Mouse (Mus musculus) limb, embryonic 13.5 days (tissue): ENCODE measurements around the gene Gm29797. TPM values are rescaled to one million over a fixed set of nuclear protein-coding genes. Genes with fewer than 3 reads are reported as not detected.

ENCODE experiments used
- ATAC-seq: fragments of 200-750 bp; cut with Nextera tagmentation; 2 replicates; pipeline ENCODE4 v1.8.0; 2017; ENCODE audit warnings: low read depth, moderate number of reproducible peaks, moderate TSS enrichment; ENCODE audit not compliant: low FRiP score
- H3K27ac ChIP-seq: fragments of 300-500 bp; sonication (generic); 2 replicates; pipeline ENCODE4 v1.5.1; 2015; ENCODE audit warnings: inconsistent platforms, mild to moderate bottlenecking, moderate library complexity
- H3K27me3 ChIP-seq: fragments of 300-500 bp; sonication (generic); 2 replicates; pipeline ENCODE4 v1.6.1; 2015; ENCODE audit warnings: mild to moderate bottlenecking, inconsistent platforms
- H3K36me3 ChIP-seq: fragments of 300-500 bp; sonication (generic); 2 replicates; pipeline ENCODE4 v1.6.1; 2015; ENCODE audit warnings: inconsistent platforms, mild to moderate bottlenecking, moderate library complexity
- H3K4me1 ChIP-seq: fragments of 300-500 bp; sonication (generic); 2 replicates; pipeline ENCODE4 v1.6.1; 2015; ENCODE audit warnings: inconsistent platforms
- H3K4me2 ChIP-seq: fragments of 300-500 bp; sonication (generic); replicated peaks from 2 replicates; pipeline ENCODE4 v1.6.1; 2015; ENCODE audit warnings: inconsistent platforms, mild to moderate bottlenecking, moderate library complexity
- H3K4me3 ChIP-seq: fragments of 300-500 bp; sonication (generic); 2 replicates; pipeline ENCODE4 v1.5.1; 2015; ENCODE audit warnings: moderate library complexity, mild to moderate bottlenecking, inconsistent platforms
- H3K9ac ChIP-seq: fragments of 300-500 bp; sonication (generic); 2 replicates; pipeline ENCODE4 v1.6.1; 2015; ENCODE audit warnings: mild to moderate bottlenecking, inconsistent platforms
- H3K9me3 ChIP-seq: fragments of 300-500 bp; sonication (generic); 2 replicates; pipeline ENCODE4 v1.6.1; 2016; ENCODE audit warnings: inconsistent platforms
- WGBS: fragments of 180-500 bp; shearing (Covaris S2); methylation state at CpG from one replicate; pipeline ENCODE4 v1.1.7; 2015; 5-methylcytosine and 5-hydroxymethylcytosine counted together
- polyA plus RNA-seq: library from polyadenylated mRNA; unstranded; fragments of >200 nt; fragmentation: Nextera tagmentation; extraction: Ambion mirVana; gene quantifications from 2 replicates; pipeline ENCODE4 v1.2.1, GENCODE M21; 2015

Gm29797 gene
- polyA plus RNA-seq, 1 experiment from 2014 or later: 0.53 TPM

DNA sequence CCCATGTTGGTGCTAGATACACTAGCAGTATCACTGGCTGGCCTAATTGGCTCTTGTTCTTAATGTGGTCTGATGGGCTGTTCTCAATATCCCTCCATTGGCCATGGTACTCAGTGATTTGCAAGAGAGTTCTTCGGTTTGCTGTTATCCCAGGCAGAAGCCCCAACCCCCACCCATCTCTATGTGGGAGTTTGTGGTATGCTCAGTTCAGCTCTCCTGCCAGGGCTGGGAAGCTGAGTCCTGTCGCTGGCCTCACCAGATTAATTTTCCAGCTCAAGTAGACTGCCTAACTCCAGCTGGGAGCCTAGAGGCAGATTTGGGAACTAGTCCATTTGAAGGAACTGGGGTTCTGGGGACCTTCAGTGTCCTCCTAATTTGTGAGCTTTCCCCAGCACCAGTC, 607 bp downstream of the Gm29797 start:
- H3K36me3 ChIP-seq: peaks cover 50% of the 10 kb centered on the region

DNA sequence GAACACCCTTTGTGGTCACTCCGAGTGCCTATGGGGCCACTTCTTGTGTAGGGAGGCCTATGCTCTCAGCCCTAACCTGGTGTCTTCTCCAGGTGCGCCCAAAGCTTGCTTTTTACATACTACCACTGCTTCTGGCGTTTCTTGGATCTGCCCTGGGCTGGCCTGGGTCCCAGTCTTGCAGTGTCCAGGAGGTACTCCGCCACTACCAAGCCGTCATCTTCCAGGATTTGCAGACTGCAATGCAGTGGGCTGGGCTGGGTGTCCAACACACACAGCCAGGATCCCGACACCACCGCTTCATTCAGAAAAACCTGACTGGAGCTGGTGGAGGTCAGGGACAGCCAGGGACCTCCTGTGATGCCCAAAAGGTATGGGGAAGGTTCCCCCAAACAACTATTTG, 1.7 kb downstream of the Gm29797 start:
- WGBS: 85% methylated on average over 7 of the region's 7 CpGs

More for the DNA sequence above, 607 bp downstream of the Gm29797 start:
- Histone ChIP-seq H3K9ac (no peak overlapping the region), H3K9me3 (no peaks in the 10 kb centered on the region), H3K4me1 (peaks cover 33% of the 10 kb centered on the region), H3K4me3 (no peak overlapping the region), H3K27me3 (no peaks in the 10 kb centered on the region), H3K4me2 (no peak overlapping the region), H3K27ac (no peak overlapping the region)
- WGBS: 64% methylated on average over 2 of the region's 2 CpGs
- ATAC-seq: no peak

DNA sequence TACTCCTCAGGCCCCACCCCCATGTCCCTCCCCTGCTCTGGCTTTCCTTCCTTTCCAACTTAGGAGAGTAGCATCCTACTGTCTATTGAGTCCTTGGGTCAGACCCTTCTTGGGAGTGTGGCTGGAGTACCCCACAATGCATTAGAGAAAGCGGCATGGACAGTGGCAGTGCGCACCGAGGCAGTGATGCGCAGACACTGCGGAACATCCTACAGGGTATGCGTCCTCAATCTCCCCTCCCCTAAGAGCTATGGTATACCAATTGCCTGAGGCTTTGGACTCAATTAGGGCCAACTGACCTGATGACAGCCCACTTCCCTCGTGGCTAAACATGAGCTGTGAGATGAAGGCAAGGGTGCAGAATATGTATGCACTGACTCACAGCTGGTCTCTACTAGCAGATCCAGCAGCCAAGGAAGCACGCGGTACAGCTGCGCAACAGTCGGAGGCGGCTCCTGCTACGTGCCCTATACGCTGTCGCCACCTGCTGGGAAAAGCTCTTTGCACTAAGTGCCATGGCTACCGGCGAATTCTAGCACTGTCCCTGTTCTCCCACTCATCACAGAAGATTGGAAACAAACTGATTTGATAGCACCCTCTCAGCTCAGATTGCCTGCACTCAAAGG, 2.2 kb downstream of the Gm29797 start:
- ATAC-seq: peak; percentile 37; the same call in 1 of the 2 replicates
- H3K9me3 ChIP-seq: no peaks in the 10 kb centered on the region
- no peaks in the 10 kb centered on the region for H3K27me3 ChIP-seq
- peaks cover 34% of the 10 kb centered on the region for H3K36me3 ChIP-seq
- peaks cover 33% of the 10 kb centered on the region for H3K4me1 ChIP-seq
- 0 out of 2 replicates have a peak overlapping the region, but pooled peaks have one; percentile 11 for H3K4me2 ChIP-seq
- H3K4me3 ChIP-seq: no peak overlapping the region
- WGBS: 40% methylated on average over 17 of the region's 17 CpGs
- no peak overlapping the region for H3K9ac ChIP-seq
- H3K27ac ChIP-seq: no peak overlapping the region

More for the DNA sequence above, 1.7 kb downstream of the Gm29797 start:
- Histone ChIP-seq H3K9ac (no peak overlapping the region), H3K4me3 (no peak overlapping the region), H3K9me3 (no peaks in the 10 kb centered on the region), H3K4me1 (peaks cover 33% of the 10 kb centered on the region), H3K36me3 (peaks cover 39% of the 10 kb centered on the region), H3K27ac (no peak overlapping the region), H3K4me2 (no peak overlapping the region), H3K27me3 (no peaks in the 10 kb centered on the region)
- ATAC-seq: no peak

DNA sequence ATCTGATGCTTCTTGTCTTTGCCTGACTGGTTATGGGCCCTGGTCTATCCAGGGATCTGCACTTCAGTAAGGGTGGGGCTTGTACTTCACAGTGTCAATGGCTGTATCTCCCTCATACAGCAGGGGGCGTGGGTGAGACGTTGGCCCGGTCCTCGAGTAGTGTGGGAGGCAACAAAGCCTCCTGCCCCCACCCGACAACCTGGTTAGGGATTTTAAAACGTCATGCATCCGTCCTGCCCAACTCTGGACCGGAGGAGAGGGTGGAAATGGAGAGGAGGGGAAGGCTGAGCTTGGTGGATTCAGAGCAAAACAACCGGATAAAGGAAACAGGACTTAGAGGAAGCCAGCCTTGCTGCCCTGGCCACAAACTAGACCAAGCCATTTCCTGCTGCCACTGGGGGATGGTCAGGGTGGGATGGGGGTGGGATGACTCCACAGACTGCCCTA, 2.8 kb downstream of the Gm29797 start:
- Histone ChIP-seq H3K9ac (no peak overlapping the region), H3K36me3 (peaks cover 29% of the 10 kb centered on the region), H3K4me1 (peaks cover 33% of the 10 kb centered on the region), H3K4me2 (0 out of 2 replicates have a peak overlapping the region, but pooled peaks have one; percentile 11), H3K27me3 (no peaks in the 10 kb centered on the region), H3K4me3 (no peak overlapping the region), H3K9me3 (no peaks in the 10 kb centered on the region), H3K27ac (no peak overlapping the region)
- 9% methylated on average over 9 of the region's 9 CpGs for WGBS
- peak; percentile 38 for ATAC-seq

DNA sequence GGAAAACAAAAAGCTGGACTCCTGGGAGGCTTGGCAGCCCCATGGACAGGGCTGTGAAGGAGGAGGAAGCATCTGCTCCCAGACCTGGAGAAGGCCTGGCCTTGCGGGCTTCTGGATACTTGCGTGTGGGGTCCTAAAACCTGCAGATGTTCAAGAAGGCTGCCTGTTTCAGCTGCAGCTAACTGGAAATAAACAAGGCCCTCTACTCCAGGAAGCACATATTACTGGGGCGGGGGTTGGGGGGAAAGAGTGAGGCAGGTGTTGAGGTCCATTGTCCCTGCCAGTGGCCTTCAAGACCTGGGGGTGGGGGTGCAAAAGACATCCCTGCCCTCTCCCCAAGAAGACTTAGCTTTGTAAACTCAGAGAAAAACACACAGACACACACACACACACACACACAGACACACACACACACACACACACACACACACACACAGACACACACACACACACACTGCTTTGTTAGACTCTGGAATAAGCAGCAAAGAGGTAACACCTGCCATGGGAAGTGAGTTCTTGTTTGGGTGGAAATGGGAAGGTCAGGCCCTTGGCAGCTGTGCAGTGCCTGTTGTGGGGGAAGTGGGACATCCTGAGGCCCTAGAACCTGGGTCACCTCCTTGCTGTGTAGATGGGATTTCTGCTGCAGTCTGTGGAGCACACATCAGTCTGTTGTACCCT, 5.9 kb downstream of the Gm29797 start:
- Histone ChIP-seq H3K27ac (no peak overlapping the region), H3K36me3 (no peaks in the 10 kb centered on the region), H3K27me3 (0 out of 2 replicates have a peak, but pooled peaks cover under 1% of the 10 kb centered on the region), H3K4me3 (no peak overlapping the region), H3K9me3 (no peaks in the 10 kb centered on the region), H3K4me1 (peaks cover 19% of the 10 kb centered on the region), H3K4me2 (no peak overlapping the region), H3K9ac (no peak overlapping the region)
- no peak for ATAC-seq
- whole genome bisulfite sequencing: 72% methylated on average over 3 of the region's 3 CpGs

DNA sequence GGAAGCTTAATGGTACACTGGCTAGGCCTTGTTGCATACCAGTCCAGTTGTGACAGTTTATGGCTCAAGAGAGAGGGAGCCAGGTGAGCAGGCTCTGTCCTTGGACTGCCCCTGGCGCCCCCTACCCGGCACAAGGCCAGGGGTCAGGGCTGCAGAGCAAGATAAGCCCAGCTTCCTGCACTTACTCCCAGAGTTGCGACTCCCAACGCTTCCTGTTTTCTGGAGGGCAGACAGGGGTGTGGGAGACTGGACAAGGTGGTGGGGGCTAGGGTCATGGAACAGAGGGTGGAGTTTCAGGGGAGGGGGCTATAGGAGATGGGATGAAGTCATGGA, 6.4 kb downstream of the Gm29797 start:
- Histone ChIP-seq H3K4me3 (no peak overlapping the region), H3K36me3 (no peaks in the 10 kb centered on the region), H3K9me3 (no peaks in the 10 kb centered on the region), H3K27ac (no peak overlapping the region), H3K27me3 (peaks cover 5% of the 10 kb centered on the region), H3K4me2 (no peak overlapping the region), H3K4me1 (peaks cover 19% of the 10 kb centered on the region), H3K9ac (no peak overlapping the region)
- 29% methylated on average over 4 of the region's 4 CpGs for WGBS
- peak; percentile 7; the same call in 1 of the 2 replicates for ATAC-seq

DNA sequence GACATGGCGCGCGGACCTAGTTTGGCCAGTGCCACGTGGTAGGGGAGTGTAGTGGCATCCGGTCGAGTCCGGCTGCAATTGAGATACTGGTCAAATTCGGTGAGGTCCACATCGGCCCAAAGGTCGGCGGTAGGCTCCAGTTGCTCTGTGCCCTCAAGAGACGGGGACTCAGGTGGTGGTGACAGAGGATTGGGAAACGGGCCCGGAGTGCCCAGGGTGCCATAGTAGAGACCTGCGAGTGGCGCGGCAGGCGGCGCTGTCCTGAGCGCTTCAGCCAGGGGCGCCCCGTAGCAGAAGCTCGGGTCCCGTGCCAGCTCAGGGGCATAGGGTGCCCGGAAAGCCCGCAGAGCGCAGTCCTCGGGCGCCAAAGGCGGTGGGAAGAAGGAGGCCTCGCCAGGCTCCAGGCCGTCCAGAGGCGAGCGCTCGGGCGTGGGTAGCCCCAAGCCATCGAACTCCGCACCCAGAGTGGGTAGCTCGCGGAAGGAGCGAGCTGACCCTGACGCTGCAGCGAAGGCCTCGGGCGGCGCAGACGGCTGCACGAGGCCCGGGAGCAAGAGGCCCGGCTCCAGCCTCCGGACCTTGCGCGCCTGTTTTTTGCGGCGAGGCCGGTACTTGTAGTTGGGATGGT, 13.6 kb downstream of the Gm29797 start:
- Histone ChIP-seq H3K4me3 (peak overlapping the region; percentile 55), H3K9ac (peak overlapping the region; percentile 64), H3K27me3 (peaks cover 66% of the 10 kb centered on the region), H3K9me3 (no peaks in the 10 kb centered on the region), H3K4me2 (peak overlapping the region; percentile 85), H3K36me3 (no peaks in the 10 kb centered on the region), H3K4me1 (peaks cover 31% of the 10 kb centered on the region), H3K27ac (no peak overlapping the region)
- 3% methylated on average over 56 of the region's 56 CpGs for WGBS
- no peak for ATAC-seq

DNA sequence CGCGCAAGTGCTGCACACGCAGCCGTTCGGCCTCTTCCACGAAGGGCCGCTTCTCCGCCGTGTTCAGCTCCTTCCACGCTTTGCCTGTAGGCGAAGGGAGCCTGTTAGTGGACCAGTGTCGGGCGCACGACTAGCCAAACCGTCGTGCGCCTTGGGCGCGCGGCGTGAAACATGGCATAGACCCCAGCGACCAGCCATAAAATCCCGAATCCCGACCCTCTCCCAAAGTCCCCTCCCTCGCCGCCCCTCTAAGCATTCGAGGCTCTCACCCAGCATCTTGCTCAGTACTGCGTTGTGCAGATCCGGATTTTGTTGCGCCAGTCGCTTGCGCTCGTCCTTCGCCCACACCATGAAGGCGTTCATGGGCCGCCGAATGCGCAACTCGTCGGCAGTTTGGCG, 14.1 kb downstream of the Gm29797 start:
- peaks cover 66% of the 10 kb centered on the region for H3K27me3 ChIP-seq

DNA sequence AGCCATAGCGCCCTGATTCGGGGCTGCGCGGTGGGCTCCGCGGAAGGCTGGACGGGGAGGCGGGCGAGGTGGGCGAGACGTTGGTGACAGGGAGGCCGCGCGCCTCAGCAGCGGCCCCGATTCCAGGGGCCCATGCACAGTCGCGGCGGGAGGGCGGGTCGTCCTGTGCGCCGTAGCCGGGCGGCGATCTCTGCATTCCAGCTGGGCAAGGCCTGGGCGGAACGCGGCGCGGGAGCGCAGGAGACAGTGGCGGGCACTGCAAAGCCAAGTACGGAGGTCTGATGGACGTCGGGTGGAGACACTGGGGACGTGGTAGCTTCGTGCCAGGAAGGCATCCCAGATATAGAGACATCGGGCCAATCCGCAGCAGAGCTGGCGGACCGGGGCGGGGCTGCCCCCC, 14.5 kb downstream of the Gm29797 start, which contains the start of gene Sox18:
Sox18 (minus strand) TSS at position 315 of the 400 bp plus-strand sequence.
- ATAC-seq: peak; percentile 18; the same call in 1 of the 2 replicates
- peaks cover 36% of the 10 kb centered on the region for H3K4me1 ChIP-seq

More for the DNA sequence above, 14.1 kb downstream of the Gm29797 start:
- Histone ChIP-seq H3K4me3 (peak overlapping the region; percentile 55), H3K9me3 (no peaks in the 10 kb centered on the region), H3K4me1 (peaks cover 36% of the 10 kb centered on the region), H3K36me3 (no peaks in the 10 kb centered on the region), H3K27ac (no peak overlapping the region), H3K9ac (peak overlapping the region; percentile 64), H3K4me2 (peak overlapping the region; percentile 85)
- ATAC-seq: no peak
- WGBS: under 1% methylated on average over 41 of the region's 41 CpGs

DNA sequence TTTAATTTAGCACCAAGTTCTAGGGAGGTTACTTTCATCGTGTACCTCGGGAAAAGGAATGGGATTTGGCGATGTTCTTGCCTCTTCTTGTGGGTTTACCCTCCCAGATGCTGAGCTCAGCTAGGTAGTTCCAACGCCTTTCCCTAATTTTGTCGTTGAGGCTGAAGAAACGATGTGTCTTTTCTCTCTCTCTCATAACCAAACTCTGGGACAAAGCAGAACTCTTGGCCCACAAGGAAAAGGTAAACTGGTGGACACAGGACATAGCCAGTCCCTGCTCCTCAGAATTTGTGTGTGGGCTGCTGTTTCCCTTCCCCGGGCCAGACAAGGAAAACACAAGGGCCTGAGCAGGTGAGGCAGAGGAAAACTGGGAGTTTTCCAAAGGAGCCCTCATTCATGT, 15.2 kb downstream of the Gm29797 start:
- H3K27ac ChIP-seq: no peak overlapping the region
- H3K4me1 ChIP-seq: peaks cover 36% of the 10 kb centered on the region

More for the DNA sequence above, 14.5 kb downstream of the Gm29797 start, which contains the start of gene Sox18:
- Histone ChIP-seq H3K36me3 (no peaks in the 10 kb centered on the region), H3K4me3 (peak within 1 kb of the TSS; percentile 55), H3K9me3 (no peaks in the 10 kb centered on the region), H3K4me2 (peak within 1 kb of the TSS; percentile 85), H3K27ac (no peak within 1 kb of the TSS), H3K27me3 (peaks cover 66% of the 10 kb centered on the region), H3K9ac (peak within 1 kb of the TSS; percentile 64)
- WGBS: under 1% methylated on average over 43 of the region's 43 CpGs

DNA sequence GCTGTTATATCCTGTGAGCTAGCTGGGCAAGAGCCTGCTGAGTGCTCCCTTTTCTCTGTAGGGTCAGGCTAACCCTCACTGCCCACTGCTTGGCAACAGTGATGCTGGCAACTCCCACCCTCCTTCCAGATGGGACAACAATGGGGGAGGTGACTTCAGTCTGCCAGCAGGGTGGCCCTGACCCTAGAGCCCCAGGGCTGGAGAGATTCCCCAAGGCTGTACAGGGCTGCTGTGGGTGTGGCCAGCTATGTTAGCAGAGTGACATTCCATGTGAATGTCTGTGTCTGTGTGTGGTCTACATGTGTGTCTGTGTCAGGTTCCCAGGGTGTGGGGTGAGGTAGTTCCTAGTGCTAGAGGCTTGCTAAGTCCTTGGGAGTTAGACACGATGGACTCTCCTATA, 16.7 kb downstream of the Gm29797 start:
- H3K4me2 ChIP-seq: no peak overlapping the region
- H3K4me3 ChIP-seq: no peak overlapping the region
- H3K27ac ChIP-seq: no peak overlapping the region
- peaks cover 58% of the 10 kb centered on the region for H3K27me3 ChIP-seq
- 33% methylated on average over 1 of the region's 1 CpGs for WGBS
- H3K36me3 ChIP-seq: no peaks in the 10 kb centered on the region
- no peaks in the 10 kb centered on the region for H3K9me3 ChIP-seq
- no peak overlapping the region for H3K9ac ChIP-seq
- H3K4me1 ChIP-seq: peaks cover 36% of the 10 kb centered on the region
- no peak for ATAC-seq

More for the DNA sequence above, 15.2 kb downstream of the Gm29797 start:
- Histone ChIP-seq H3K36me3 (no peaks in the 10 kb centered on the region), H3K4me2 (peak overlapping the region; percentile 85), H3K9ac (no peak overlapping the region), H3K27me3 (peaks cover 66% of the 10 kb centered on the region), H3K9me3 (no peaks in the 10 kb centered on the region), H3K4me3 (peak overlapping the region; percentile 55)
- no peak for ATAC-seq
- WGBS: 22% methylated on average over 7 of the region's 7 CpGs

DNA sequence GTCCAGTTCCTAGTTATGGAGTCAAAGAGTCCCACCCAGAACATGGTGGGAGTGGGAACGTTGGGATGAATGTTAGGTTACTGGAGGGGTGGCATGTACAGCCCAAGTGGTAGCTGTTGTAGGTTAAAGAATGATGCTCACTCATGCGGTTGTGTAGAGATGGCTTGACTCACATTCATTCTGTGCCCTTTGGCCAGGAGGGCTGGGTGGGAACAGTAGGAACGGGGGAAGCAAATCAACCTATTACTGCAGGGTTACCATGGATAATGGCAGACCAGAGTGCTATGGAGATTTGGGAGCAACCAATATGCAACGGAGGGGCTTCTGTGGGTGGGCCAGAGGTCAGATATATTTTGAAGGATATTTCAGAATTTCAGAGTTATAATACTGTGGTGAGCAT, 18.1 kb downstream of the Gm29797 start:
- H3K27me3 ChIP-seq: peaks cover 44% of the 10 kb centered on the region
- no peak overlapping the region for H3K9ac ChIP-seq
- H3K27ac ChIP-seq: no peak overlapping the region
- peaks cover 42% of the 10 kb centered on the region for H3K4me1 ChIP-seq
- 78% methylated on average over 4 of the region's 4 CpGs for WGBS
- H3K36me3 ChIP-seq: no peaks in the 10 kb centered on the region
- H3K9me3 ChIP-seq: no peaks in the 10 kb centered on the region
- no peak overlapping the region for H3K4me2 ChIP-seq
- H3K4me3 ChIP-seq: no peak overlapping the region
- ATAC-seq: no peak
